Comparison of ENCODE assay signal across 11 mouse cellular contexts in genomic region chr3:129220681-129221379, GRCm38 (mm10). TPM values are rescaled to one million over a fixed set of nuclear protein-coding genes. Genes with fewer than 3 reads are reported as not detected.
DNase-seq lines count a peak whose midpoint lies in the region; ATAC-seq and TF ChIP-seq lines count a peak whose summit lies in the region.
"Had no signal": no experiment of that assay in that cellular context is flagged by ENCODE, and none has a peak within 500 bp of the region (broad histone marks: within the 10 kb centered on the region; RNA-seq: fewer than 3 reads in every experiment).

No protein-coding gene starts in this region.

- no peak for TF ChIP-seq CTCF in lung, embryonic 14.5 days (IDR thresholded peaks at IDR 0.05; ENCODE audit: low read depth)

- H3K36me3 ChIP-seq in lung, embryonic 14.5 days (ENCODE audit: insufficient read depth), result no peaks in the 10 kb centered on the region
- no peaks in the 10 kb centered on the region for H3K36me3 ChIP-seq in embryonic facial prominence, embryonic 15.5 days
- H3K36me3 ChIP-seq in stomach, embryonic 16.5 days (ENCODE audit: control insufficient read depth, insufficient read depth, low read length), result no peaks in the 10 kb centered on the region

- H3K9ac ChIP-seq in lung, embryonic 14.5 days, result no peak overlapping the region
- H3K9ac ChIP-seq in embryonic facial prominence, embryonic 15.5 days, result no peak overlapping the region
- H3K9ac ChIP-seq in stomach, embryonic 16.5 days (ENCODE audit: low read length), result peak overlapping the region; percentile 43

- WGBS in lung, embryonic 14.5 days, result 15% methylated on average over 24 of the region's 24 CpGs
- 22% methylated on average over 24 of the region's 24 CpGs for WGBS in embryonic facial prominence, embryonic 15.5 days
- 15% methylated on average over 24 of the region's 24 CpGs for WGBS in stomach, embryonic 16.5 days

- peak; percentile 19 for DNase-seq in lung, embryonic 14.5 days
- no peak for DNase-seq in lung, postnatal 14 days
- peak; percentile 76 for DNase-seq in kidney, postnatal 14 days
- DNase-seq in right cerebral cortex, postnatal 4 days, result no peak
- no peak for DNase-seq in left cerebral cortex, adult 11 months (ENCODE audit: low spot score)
- DNase-seq: adrenal gland, postnatal 25 days; cerebellum, postnatal 25 days; thymus, postnatal 36 days had no signal

- peaks cover 88% of the 10 kb centered on the region for H3K27me3 ChIP-seq in lung, embryonic 14.5 days (ENCODE audit: insufficient read depth, low read length)
- peaks cover 78% of the 10 kb centered on the region for H3K27me3 ChIP-seq in embryonic facial prominence, embryonic 15.5 days
- peaks cover 32% of the 10 kb centered on the region for H3K27me3 ChIP-seq in stomach, embryonic 16.5 days (ENCODE audit: control insufficient read depth, insufficient read depth, low read length)

- ATAC-seq in lung, embryonic 14.5 days (ENCODE audit: insufficient read depth), result no peak
- ATAC-seq in embryonic facial prominence, embryonic 15.5 days (ENCODE audit: insufficient number of reproducible peaks, low FRiP score, low TSS enrichment, low read depth), result no peak
- ATAC-seq in stomach, embryonic 16.5 days (ENCODE audit: insufficient read depth, low FRiP score), result no peak

- no peak overlapping the region for H3K27ac ChIP-seq in lung, embryonic 14.5 days (ENCODE audit: low read depth)
- H3K27ac ChIP-seq in embryonic facial prominence, embryonic 15.5 days (replicated peaks), result 0 out of 2 replicates have a peak overlapping the region, but pooled peaks have one; percentile 7
- peak overlapping the region; percentile 14; the same call in 1 of the 2 replicates for H3K27ac ChIP-seq in stomach, embryonic 16.5 days (ENCODE audit: low read length)
- H3K27ac ChIP-seq: left cerebral cortex, adult 2 months had no signal

- H3K4me2 ChIP-seq in lung, embryonic 14.5 days, result no peak overlapping the region
- H3K4me2 ChIP-seq in embryonic facial prominence, embryonic 15.5 days (replicated peaks), result 0 out of 2 replicates have a peak overlapping the region, but pooled peaks have one; percentile 17
- H3K4me2 ChIP-seq in stomach, embryonic 16.5 days (ENCODE audit: low read depth, low read length), result peak overlapping the region; percentile 43

- H3K4me1 ChIP-seq in lung, embryonic 14.5 days (ENCODE audit: insufficient read depth), result no peaks in the 10 kb centered on the region
- peaks cover 23% of the 10 kb centered on the region for H3K4me1 ChIP-seq in embryonic facial prominence, embryonic 15.5 days
- H3K4me1 ChIP-seq in stomach, embryonic 16.5 days (ENCODE audit: control insufficient read depth, insufficient read depth, low read length), result peaks cover 8% of the 10 kb centered on the region

- no peaks in the 10 kb centered on the region for H3K9me3 ChIP-seq in lung, embryonic 14.5 days (ENCODE audit: low read depth, low read length)
- no peaks in the 10 kb centered on the region for H3K9me3 ChIP-seq in embryonic facial prominence, embryonic 15.5 days (replicated peaks)
- H3K9me3 ChIP-seq in stomach, embryonic 16.5 days (replicated peaks; ENCODE audit: control insufficient read depth, low read length), result no peaks in the 10 kb centered on the region

- no peak overlapping the region for H3K4me3 ChIP-seq in lung, embryonic 14.5 days (ENCODE audit: low read depth, low read length)
- H3K4me3 ChIP-seq in embryonic facial prominence, embryonic 15.5 days (replicated peaks), result no peak overlapping the region
- H3K4me3 ChIP-seq in stomach, embryonic 16.5 days (replicated peaks; ENCODE audit: low read length), result peak overlapping the region; percentile 16
- H3K4me3 ChIP-seq: left cerebral cortex, adult 2 months had no signal

RNA-seq across cellular contexts. Expression of gene Pitx2, which starts 21.2 kb away (rescaled TPM):
- polyA plus RNA-seq in lung, embryonic 14.5 days (2014; fragmentation: Nextera tagmentation; extraction: Ambion mirVana), result 0.87 and 5.1 TPM in 2 replicates
- 82.5 and 88.3 TPM in 2 replicates for polyA plus RNA-seq in embryonic facial prominence, embryonic 15.5 days (2015; fragmentation: Nextera tagmentation; extraction: Ambion mirVana)
- polyA plus RNA-seq in stomach, embryonic 16.5 days (2015; fragmentation: Nextera tagmentation; extraction: Ambion mirVana), result 19.0 and 22.1 TPM in 2 replicates

Comparison
In these comparisons a context has a peak if more than half of its experiments do, and no peak if none do; other contexts are left out.
1. DNase-seq: peak in lung, embryonic 14.5 days (single experiment) and kidney, postnatal 14 days (single experiment); none in lung, postnatal 14 days (single experiment), right cerebral cortex, postnatal 4 days (single experiment) and left cerebral cortex, adult 11 months (single experiment).